Mouse (Mus musculus): ENCODE data around the gene Zmym2. TPM values are rescaled to one million over a fixed set of nuclear protein-coding genes. Genes with fewer than 3 reads are reported as not detected.

Zmym2 gene
- 18.0 TPM for polyA plus RNA-seq (2014; fragmentation: Illumina TruSeq; extraction: RNeasy Lipid Tissue Mini Kit (QIAGEN cat#74804); ENCODE audit: insufficient read depth, low read depth, low replicate concordance)

DNA sequence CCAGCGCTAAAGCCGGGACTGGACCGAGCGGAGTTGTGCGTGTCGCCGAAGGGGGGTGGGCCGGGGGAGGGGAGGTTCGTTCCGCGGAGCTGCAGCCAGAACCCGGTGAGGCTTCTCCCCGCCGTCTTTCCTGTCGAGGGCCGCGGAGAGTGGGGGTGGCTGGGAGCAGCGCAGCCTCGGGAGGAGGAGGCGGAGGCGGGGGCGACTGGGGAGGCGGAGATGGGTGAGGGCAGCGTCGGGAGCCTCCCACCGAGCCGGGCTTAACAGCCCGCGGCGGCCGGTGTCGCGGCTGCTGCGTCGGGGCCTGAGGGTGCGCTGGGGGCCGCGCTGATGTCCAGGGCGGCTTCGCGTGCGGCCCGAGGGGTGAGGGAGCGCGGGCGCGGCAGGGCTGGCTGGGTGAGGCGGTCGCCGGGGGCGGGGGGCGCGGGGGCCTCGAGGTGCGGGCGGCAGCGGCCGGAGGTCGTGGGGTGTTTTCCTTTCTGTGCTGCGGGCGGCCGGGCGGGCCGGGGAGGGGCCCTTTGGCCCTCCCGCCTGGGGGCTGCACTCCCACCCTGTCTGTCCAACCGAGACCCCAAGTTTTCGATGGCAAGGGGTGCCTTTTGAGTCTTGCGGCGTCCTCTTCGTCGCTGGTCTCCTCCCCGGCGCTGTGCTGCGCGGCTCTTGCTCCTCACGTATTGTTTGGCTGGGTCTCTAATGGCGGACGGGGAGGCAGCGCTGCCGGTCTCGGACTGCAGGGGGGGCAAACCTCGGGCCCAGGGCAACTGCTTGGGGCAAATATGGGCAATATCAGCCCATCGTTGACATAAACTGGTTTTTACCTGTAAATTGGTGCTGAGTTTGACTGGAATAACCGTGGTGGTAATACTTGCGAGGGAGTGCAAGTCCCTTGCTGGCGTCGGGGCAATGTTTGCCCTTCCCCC is at the start of gene Zmym2:
Gene Zmym2 (plus strand): TSS at position 60 of the 920 bp plus-strand sequence.

Other genes starting within 250 kb of the Zmym2 start
- gene Mphosph8, start 218.4 kb upstream of the Zmym2 start, polyA plus RNA-seq (2014; fragmentation: Illumina TruSeq; extraction: RNeasy Lipid Tissue Mini Kit (QIAGEN cat#74804); ENCODE audit: insufficient read depth, low read depth, low replicate concordance), result 15.8 TPM
- gene Pspc1, start 108.3 kb upstream of the Zmym2 start, polyA plus RNA-seq (2014; fragmentation: Illumina TruSeq; extraction: RNeasy Lipid Tissue Mini Kit (QIAGEN cat#74804); ENCODE audit: insufficient read depth, low read depth, low replicate concordance), result 13.8 TPM
- gene Zmym5, start 74.9 kb upstream of the Zmym2 start, polyA plus RNA-seq (2014; fragmentation: Illumina TruSeq; extraction: RNeasy Lipid Tissue Mini Kit (QIAGEN cat#74804); ENCODE audit: insufficient read depth, low read depth, low replicate concordance), result 17.5 TPM
- gene Gja3, start 171.4 kb downstream of the Zmym2 start, polyA plus RNA-seq (2014; fragmentation: Illumina TruSeq; extraction: RNeasy Lipid Tissue Mini Kit (QIAGEN cat#74804); ENCODE audit: insufficient read depth, low read depth, low replicate concordance), result 0.11 TPM
- 2.3 TPM for gene Gjb2, start 218.0 kb downstream of the Zmym2 start, polyA plus RNA-seq (2014; fragmentation: Illumina TruSeq; extraction: RNeasy Lipid Tissue Mini Kit (QIAGEN cat#74804); ENCODE audit: insufficient read depth, low read depth, low replicate concordance)
- gene Gm4491, start 229.2 kb downstream of the Zmym2 start, polyA plus RNA-seq (2014; fragmentation: Illumina TruSeq; extraction: RNeasy Lipid Tissue Mini Kit (QIAGEN cat#74804); ENCODE audit: insufficient read depth, low read depth, low replicate concordance), result not detected
- 8.0 TPM for gene Gjb6, start 247.0 kb downstream of the Zmym2 start, polyA plus RNA-seq (2014; fragmentation: Illumina TruSeq; extraction: RNeasy Lipid Tissue Mini Kit (QIAGEN cat#74804); ENCODE audit: insufficient read depth, low read depth, low replicate concordance)